Mouse (Mus musculus): Measurements from ENCODE around the gene Scn10a. TPM values are rescaled to one million over a fixed set of nuclear protein-coding genes. Genes with fewer than 3 reads are reported as not detected.

Gene Scn10a
- total RNA-seq, 2 experiments from 2014 or later = 0.14 to 0.17 TPM

- DNase-seq (ENCODE audit: extremely low spot score in 1 of 2, low spot score in 2 of 2) = peak; percentile 62 to 74
- intact Hi-C loops (cut with DNase I) = loop anchor here (1.0 kb wide), 1 partner anchor 122 kb away; no protein-coding TSS in a partner anchor
These were observed 138.5 kb downstream of the Scn10a start for GRCm38 (mm10) chr9:119580668-119581067.

GRCm38 (mm10) chr9:119580187-119580586, 138.9 kb downstream of the Scn10a start:
- no peak for DNase-seq (ENCODE audit: extremely low spot score in 1 of 2, low spot score in 2 of 2)
- intact Hi-C loops (cut with DNase I) = loop anchor here (1.0 kb wide), 1 partner anchor 122 kb away; no protein-coding TSS in a partner anchor

GRCm38 (mm10) chr9:119578636-119579438, 140.3 kb downstream of the Scn10a start, which contains the start of gene Scn5a:
Gene Scn5a (minus strand): TSS chr9:119579016.
- intact Hi-C loops (cut with DNase I) = no loop called here
- DNase-seq (ENCODE audit: extremely low spot score in 1 of 2, low spot score in 2 of 2) = peak in 1 of 2 experiments; percentile 57

- DNase-seq (ENCODE audit: extremely low spot score in 1 of 2, low spot score in 2 of 2) = no peak
- intact Hi-C loops (cut with DNase I) = no loop called here
These were observed 140.8 kb downstream of the Scn10a start for GRCm38 (mm10) chr9:119578311-119578635.

- DNase-seq (ENCODE audit: extremely low spot score in 1 of 2, low spot score in 2 of 2) = no peak
- intact Hi-C loops (cut with DNase I) = no loop called here
These were observed 142.1 kb downstream of the Scn10a start for GRCm38 (mm10) chr9:119576977-119577376.

- DNase-seq (ENCODE audit: extremely low spot score in 1 of 2, low spot score in 2 of 2) = no peak
- intact Hi-C loops (cut with DNase I) = no loop called here
These were observed 143.4 kb downstream of the Scn10a start for GRCm38 (mm10) chr9:119575732-119576131.

- no peak for DNase-seq (ENCODE audit: extremely low spot score in 1 of 2, low spot score in 2 of 2)
- intact Hi-C loops (cut with DNase I) = no loop called here
These were observed 144.8 kb downstream of the Scn10a start for GRCm38 (mm10) chr9:119574366-119574765.

GRCm38 (mm10) chr9:119573009-119573408, 146.1 kb downstream of the Scn10a start:
- DNase-seq (ENCODE audit: extremely low spot score in 1 of 2, low spot score in 2 of 2) = no peak
- intact Hi-C loops (cut with DNase I) = no loop called here

GRCm38 (mm10) chr9:119571411-119571888, 147.7 kb downstream of the Scn10a start:
- DNase-seq (ENCODE audit: extremely low spot score in 1 of 2, low spot score in 2 of 2) = no peak
- intact Hi-C loops (cut with DNase I) = no loop called here

- DNase-seq (ENCODE audit: extremely low spot score in 1 of 2, low spot score in 2 of 2) = no peak
- intact Hi-C loops (cut with DNase I) = no loop called here
These were observed 148.5 kb downstream of the Scn10a start for GRCm38 (mm10) chr9:119570652-119571051.

GRCm38 (mm10) chr9:119568732-119569131, 150.4 kb downstream of the Scn10a start:
- no peak for DNase-seq (ENCODE audit: extremely low spot score in 1 of 2, low spot score in 2 of 2)
- intact Hi-C loops (cut with DNase I) = no loop called here

GRCm38 (mm10) chr9:119567800-119568199, 151.3 kb downstream of the Scn10a start:
- DNase-seq (ENCODE audit: extremely low spot score in 1 of 2, low spot score in 2 of 2) = no peak
- intact Hi-C loops (cut with DNase I) = no loop called here

- intact Hi-C loops (cut with DNase I) = no loop called here
- DNase-seq (ENCODE audit: extremely low spot score in 1 of 2, low spot score in 2 of 2) = no peak
These were observed 152.9 kb downstream of the Scn10a start for GRCm38 (mm10) chr9:119566214-119566613.

GRCm38 (mm10) chr9:119564803-119565202, 154.3 kb downstream of the Scn10a start:
- intact Hi-C loops (cut with DNase I) = no loop called here
- no peak for DNase-seq (ENCODE audit: extremely low spot score in 1 of 2, low spot score in 2 of 2)

GRCm38 (mm10) chr9:119563617-119564016, 155.5 kb downstream of the Scn10a start:
- no peak for DNase-seq (ENCODE audit: extremely low spot score in 1 of 2, low spot score in 2 of 2)
- intact Hi-C loops (cut with DNase I) = no loop called here

GRCm38 (mm10) chr9:119562256-119562655, 156.9 kb downstream of the Scn10a start:
- intact Hi-C loops (cut with DNase I) = no loop called here
- DNase-seq (ENCODE audit: extremely low spot score in 1 of 2, low spot score in 2 of 2) = no peak

GRCm38 (mm10) chr9:119561746-119562145, 157.4 kb downstream of the Scn10a start:
- DNase-seq (ENCODE audit: extremely low spot score in 1 of 2, low spot score in 2 of 2) = peak in 1 of 2 experiments; percentile 52
- intact Hi-C loops (cut with DNase I) = no loop called here

- intact Hi-C loops (cut with DNase I) = no loop called here
- DNase-seq (ENCODE audit: extremely low spot score in 1 of 2, low spot score in 2 of 2) = no peak
These were observed 159.4 kb downstream of the Scn10a start for GRCm38 (mm10) chr9:119559537-119560276.

Measured in left cerebral cortex, postnatal 10 days (tissue).